Mouse (Mus musculus): ENCODE measurements around the gene Slc13a1. TPM values are rescaled to one million over a fixed set of nuclear protein-coding genes. Genes with fewer than 3 reads are reported as not detected.
"Not testable (repeated sequence)": the region's sequence is repeated elsewhere in the genome, so short reads cannot be mapped to it uniquely, and the experiment has no call there.

Gene Slc13a1
- 0.10 TPM in 1 of 2 replicates, not detected in the other for polyA plus RNA-seq (2014; fragmentation: Nextera tagmentation; extraction: Ambion mirVana)

GRCm38 (mm10) chr6:24167734-24168327 lies at the start of gene Slc13a1:
TSS of gene Slc13a1 (minus strand) at chr6:24168092.
- 92% methylated on average over 5 of the region's 5 CpGs for WGBS
- no peaks in the 10 kb centered on the region for H3K4me1 ChIP-seq (ENCODE audit: control insufficient read depth, insufficient read depth, low read length)
- H3K9me3 ChIP-seq (ENCODE audit: control insufficient read depth, low read length) = no peaks in the 10 kb centered on the region
- no peaks in the 10 kb centered on the region for H3K36me3 ChIP-seq (ENCODE audit: control insufficient read depth, insufficient read depth, low read length)
- no peak within 1 kb of the TSS for H3K4me3 ChIP-seq (ENCODE audit: low read depth, low read length)
- ATAC-seq (ENCODE audit: low read depth) = no peak
- no peak within 1 kb of the TSS for H3K4me2 ChIP-seq (ENCODE audit: low read depth, low read length)
- H3K9ac ChIP-seq (ENCODE audit: low read depth, low read length) = no peak within 1 kb of the TSS
- no peak within 1 kb of the TSS for H3K27ac ChIP-seq (replicated peaks; ENCODE audit: low read depth, low read length)
- DNase-seq (ENCODE audit: low spot score) = no peak
- H3K27me3 ChIP-seq (replicated peaks; ENCODE audit: control insufficient read depth, insufficient read depth, low read length) = no peaks in the 10 kb centered on the region

- ATAC-seq (ENCODE audit: low read depth) (no peak), DNase-seq (ENCODE audit: low spot score) (no peak)
- Histone ChIP-seq H3K36me3 (ENCODE audit: control insufficient read depth, insufficient read depth, low read length) (no peaks in the 10 kb centered on the region), H3K9me3 (ENCODE audit: control insufficient read depth, low read length) (0 out of 2 replicates have a peak, but pooled peaks cover 4% of the 10 kb centered on the region), H3K4me1 (ENCODE audit: control insufficient read depth, insufficient read depth, low read length) (no peaks in the 10 kb centered on the region), H3K9ac (ENCODE audit: low read depth, low read length) (no peak overlapping the region), H3K4me2 (ENCODE audit: low read depth, low read length) (no peak overlapping the region), H3K27me3 (replicated peaks; ENCODE audit: control insufficient read depth, insufficient read depth, low read length) (no peaks in the 10 kb centered on the region), H3K27ac (replicated peaks; ENCODE audit: low read depth, low read length) (no peak overlapping the region), H3K4me3 (ENCODE audit: low read depth, low read length) (no peak overlapping the region)
- 71% methylated on average over 3 of the region's 3 CpGs for WGBS
Measured at GRCm38 (mm10) chr6:24207866-24208265, 40.0 kb upstream of the Slc13a1 start.

GRCm38 (mm10) chr6:24202226-24202625 lies 34.3 kb upstream of the Slc13a1 start:
- WGBS = 91% methylated on average over 6 of the region's 6 CpGs
- H3K4me3 ChIP-seq (ENCODE audit: low read depth, low read length) = no peak overlapping the region
- ATAC-seq (ENCODE audit: low read depth) (no peak), DNase-seq (ENCODE audit: low spot score) (no peak)
- no peak overlapping the region for H3K9ac ChIP-seq (ENCODE audit: low read depth, low read length)
- H3K4me1 ChIP-seq (ENCODE audit: control insufficient read depth, insufficient read depth, low read length) = no peaks in the 10 kb centered on the region
- no peaks in the 10 kb centered on the region for H3K27me3 ChIP-seq (replicated peaks; ENCODE audit: control insufficient read depth, insufficient read depth, low read length)
- H3K36me3 ChIP-seq (ENCODE audit: control insufficient read depth, insufficient read depth, low read length) = no peaks in the 10 kb centered on the region
- H3K9me3 ChIP-seq (ENCODE audit: control insufficient read depth, low read length) = 0 out of 2 replicates have a peak, but pooled peaks cover 4% of the 10 kb centered on the region
- no peak overlapping the region for H3K27ac ChIP-seq (replicated peaks; ENCODE audit: low read depth, low read length)
- H3K4me2 ChIP-seq (ENCODE audit: low read depth, low read length) = no peak overlapping the region

- Histone ChIP-seq H3K9me3 (ENCODE audit: control insufficient read depth, low read length) (no peaks in the 10 kb centered on the region), H3K27ac (replicated peaks; ENCODE audit: low read depth, low read length) (no peak overlapping the region), H3K27me3 (replicated peaks; ENCODE audit: control insufficient read depth, insufficient read depth, low read length) (no peaks in the 10 kb centered on the region), H3K4me2 (ENCODE audit: low read depth, low read length) (no peak overlapping the region), H3K4me1 (ENCODE audit: control insufficient read depth, insufficient read depth, low read length) (no peaks in the 10 kb centered on the region), H3K4me3 (ENCODE audit: low read depth, low read length) (no peak overlapping the region), H3K36me3 (ENCODE audit: control insufficient read depth, insufficient read depth, low read length) (no peaks in the 10 kb centered on the region), H3K9ac (ENCODE audit: low read depth, low read length) (no peak overlapping the region)
- ATAC-seq (ENCODE audit: low read depth) (no peak), DNase-seq (ENCODE audit: low spot score) (no peak)
- WGBS = 80% methylated on average over 12 of the region's 12 CpGs
Measured at GRCm38 (mm10) chr6:24200644-24201484, 33.0 kb upstream of the Slc13a1 start.

GRCm38 (mm10) chr6:24197501-24198195 lies 29.8 kb upstream of the Slc13a1 start:
- 74% methylated on average over 10 of the region's 10 CpGs for WGBS
- not testable (repeated sequence) for H3K27ac ChIP-seq (replicated peaks; ENCODE audit: low read depth, low read length); H3K4me2 ChIP-seq (ENCODE audit: low read depth, low read length); H3K27me3 ChIP-seq (replicated peaks; ENCODE audit: control insufficient read depth, insufficient read depth, low read length); H3K4me3 ChIP-seq (ENCODE audit: low read depth, low read length); H3K9ac ChIP-seq (ENCODE audit: low read depth, low read length); H3K36me3 ChIP-seq (ENCODE audit: control insufficient read depth, insufficient read depth, low read length); H3K4me1 ChIP-seq (ENCODE audit: control insufficient read depth, insufficient read depth, low read length); H3K9me3 ChIP-seq (ENCODE audit: control insufficient read depth, low read length); ATAC-seq (ENCODE audit: low read depth)
- DNase-seq (ENCODE audit: low spot score) = peak; percentile 9

GRCm38 (mm10) chr6:24196406-24196805 lies 28.5 kb upstream of the Slc13a1 start:
- not testable (repeated sequence) for H3K36me3 ChIP-seq (ENCODE audit: control insufficient read depth, insufficient read depth, low read length); H3K27me3 ChIP-seq (replicated peaks; ENCODE audit: control insufficient read depth, insufficient read depth, low read length); DNase-seq (ENCODE audit: low spot score); H3K9ac ChIP-seq (ENCODE audit: low read depth, low read length); H3K27ac ChIP-seq (replicated peaks; ENCODE audit: low read depth, low read length); H3K4me2 ChIP-seq (ENCODE audit: low read depth, low read length); H3K4me1 ChIP-seq (ENCODE audit: control insufficient read depth, insufficient read depth, low read length); ATAC-seq (ENCODE audit: low read depth); H3K4me3 ChIP-seq (ENCODE audit: low read depth, low read length); H3K9me3 ChIP-seq (ENCODE audit: control insufficient read depth, low read length)
- WGBS = 45% methylated on average over 5 of the region's 5 CpGs

- no peaks in the 10 kb centered on the region for H3K27me3 ChIP-seq (replicated peaks; ENCODE audit: control insufficient read depth, insufficient read depth, low read length)
- H3K36me3 ChIP-seq (ENCODE audit: control insufficient read depth, insufficient read depth, low read length) = no peaks in the 10 kb centered on the region
- no peak for ATAC-seq (ENCODE audit: low read depth)
- H3K4me3 ChIP-seq (ENCODE audit: low read depth, low read length) = no peak overlapping the region
- WGBS = 75% methylated on average over 3 of the region's 3 CpGs
- no peak for DNase-seq (ENCODE audit: low spot score)
- H3K9me3 ChIP-seq (ENCODE audit: control insufficient read depth, low read length) = no peaks in the 10 kb centered on the region
- H3K4me1 ChIP-seq (ENCODE audit: control insufficient read depth, insufficient read depth, low read length) = no peaks in the 10 kb centered on the region
- no peak overlapping the region for H3K27ac ChIP-seq (replicated peaks; ENCODE audit: low read depth, low read length)
- H3K4me2 ChIP-seq (ENCODE audit: low read depth, low read length) = no peak overlapping the region
- H3K9ac ChIP-seq (ENCODE audit: low read depth, low read length) = no peak overlapping the region
Measured at GRCm38 (mm10) chr6:24183439-24183838, 15.5 kb upstream of the Slc13a1 start.

- no peak overlapping the region for H3K27ac ChIP-seq (replicated peaks; ENCODE audit: low read depth, low read length)
- DNase-seq (ENCODE audit: low spot score) (no peak), ATAC-seq (ENCODE audit: low read depth) (no peak)
- H3K27me3 ChIP-seq (replicated peaks; ENCODE audit: control insufficient read depth, insufficient read depth, low read length) = no peaks in the 10 kb centered on the region
- no peaks in the 10 kb centered on the region for H3K36me3 ChIP-seq (ENCODE audit: control insufficient read depth, insufficient read depth, low read length)
- no peaks in the 10 kb centered on the region for H3K4me1 ChIP-seq (ENCODE audit: control insufficient read depth, insufficient read depth, low read length)
- 68% methylated on average over 3 of the region's 3 CpGs for WGBS
- no peak overlapping the region for H3K4me2 ChIP-seq (ENCODE audit: low read depth, low read length)
- no peak overlapping the region for H3K4me3 ChIP-seq (ENCODE audit: low read depth, low read length)
- H3K9me3 ChIP-seq (ENCODE audit: control insufficient read depth, low read length) = no peaks in the 10 kb centered on the region
- no peak overlapping the region for H3K9ac ChIP-seq (ENCODE audit: low read depth, low read length)
Measured at GRCm38 (mm10) chr6:24175393-24175792, 7.5 kb upstream of the Slc13a1 start.
